Mouse (Mus musculus): ENCODE measurements around the gene 6030452D12Rik. TPM values are rescaled to one million over a fixed set of nuclear protein-coding genes. Genes with fewer than 3 reads are reported as not detected.

6030452D12Rik gene
- polyA plus RNA-seq, 1 experiment from 2014 or later = not detected

DNA sequence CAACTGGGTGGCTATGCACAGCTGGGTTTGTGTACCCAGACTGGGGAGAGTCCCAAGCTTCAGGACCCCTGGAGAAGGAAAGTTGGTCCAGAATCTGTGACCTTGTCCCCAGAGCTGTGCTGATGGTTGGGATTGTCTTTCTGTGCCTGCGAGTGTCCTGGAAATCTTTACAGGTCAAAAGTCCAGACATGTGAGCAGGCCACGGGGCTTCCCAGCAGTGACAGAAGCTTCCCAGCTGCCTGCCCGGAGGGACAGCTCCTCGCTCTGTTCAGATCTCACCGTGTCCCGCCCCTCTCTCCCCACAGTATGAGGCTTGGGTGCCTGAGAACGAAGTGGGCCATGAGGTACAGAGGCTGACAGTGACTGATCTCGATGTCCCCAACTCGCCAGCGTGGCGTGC, 40.7 kb downstream of the 6030452D12Rik start:
- H3K9me3 ChIP-seq (ENCODE audit: control insufficient read depth, low read depth, low read length) = no peaks in the 10 kb centered on the region
- no peak overlapping the region for H3K27ac ChIP-seq (ENCODE audit: low read length)
- WGBS = 80% methylated on average over 11 of the region's 11 CpGs
- H3K4me3 ChIP-seq (ENCODE audit: low read depth, low read length) = no peak overlapping the region
- ATAC-seq (ENCODE audit: insufficient number of reproducible peaks, insufficient read depth, low FRiP score, low read depth) = no peak
- no peak overlapping the region for H3K9ac ChIP-seq (replicated peaks; ENCODE audit: low read depth, low read length)
- no peaks in the 10 kb centered on the region for H3K4me1 ChIP-seq (ENCODE audit: control insufficient read depth, insufficient read depth, low read length)
- no peak overlapping the region for H3K4me2 ChIP-seq (replicated peaks; ENCODE audit: low read depth, low read length)
- H3K36me3 ChIP-seq (ENCODE audit: control insufficient read depth, insufficient read depth, low read length) = peaks cover 13% of the 10 kb centered on the region; the same call in 1 of the 2 replicates
- H3K27me3 ChIP-seq (ENCODE audit: control insufficient read depth, insufficient read depth, low read length) = no peaks in the 10 kb centered on the region

DNA sequence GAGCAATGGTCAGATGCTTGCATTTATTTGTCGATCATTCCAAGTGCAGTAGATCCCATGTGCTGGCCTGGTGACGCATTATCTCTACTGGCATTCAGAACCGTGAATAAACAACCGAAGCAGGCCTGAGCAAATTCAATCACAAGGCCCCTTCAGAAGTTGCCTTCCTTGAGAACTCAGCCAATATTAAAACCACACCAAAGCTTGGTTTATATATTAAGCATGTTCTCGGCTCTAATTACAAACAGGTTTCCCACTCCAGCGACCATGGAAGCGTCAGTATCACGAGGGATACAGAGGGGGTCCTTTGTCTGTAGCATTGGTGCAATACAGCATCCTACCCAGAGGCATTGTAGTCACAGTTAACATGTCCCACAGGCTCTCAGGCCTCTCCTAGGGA, 42.7 kb downstream of the 6030452D12Rik start:
- no peak overlapping the region for H3K4me2 ChIP-seq (replicated peaks; ENCODE audit: low read depth, low read length)
- H3K4me1 ChIP-seq (ENCODE audit: control insufficient read depth, insufficient read depth, low read length) = no peaks in the 10 kb centered on the region
- H3K9ac ChIP-seq (replicated peaks; ENCODE audit: low read depth, low read length) = no peak overlapping the region
- no peak for ATAC-seq (ENCODE audit: insufficient number of reproducible peaks, insufficient read depth, low FRiP score, low read depth)
- H3K27ac ChIP-seq (ENCODE audit: low read length) = no peak overlapping the region
- no peaks in the 10 kb centered on the region for H3K9me3 ChIP-seq (ENCODE audit: control insufficient read depth, low read depth, low read length)
- H3K4me3 ChIP-seq (ENCODE audit: low read depth, low read length) = no peak overlapping the region
- peaks cover 12% of the 10 kb centered on the region; the same call in 1 of the 2 replicates for H3K36me3 ChIP-seq (ENCODE audit: control insufficient read depth, insufficient read depth, low read length)
- 84% methylated on average over 8 of the region's 8 CpGs for WGBS
- no peaks in the 10 kb centered on the region for H3K27me3 ChIP-seq (ENCODE audit: control insufficient read depth, insufficient read depth, low read length)

DNA sequence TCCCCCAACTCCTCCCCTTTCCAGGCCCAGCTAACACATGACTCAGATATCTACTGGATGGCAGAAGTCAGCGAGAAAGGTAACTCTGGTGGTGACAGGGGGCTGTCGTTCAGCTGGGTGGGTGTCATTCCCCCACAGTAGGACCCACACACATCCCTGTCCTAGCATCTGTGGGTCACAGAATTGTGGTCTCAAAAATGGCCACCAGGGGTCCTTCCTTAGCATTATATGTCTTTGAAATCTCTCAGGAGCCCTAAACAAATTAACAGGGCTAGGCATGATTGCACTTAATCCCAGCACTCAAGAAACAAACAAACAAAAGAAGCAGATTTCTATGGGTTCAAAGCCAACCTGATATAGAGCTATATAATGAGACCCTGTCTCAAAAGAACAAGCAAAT, 44.8 kb downstream of the 6030452D12Rik start:
- H3K27me3 ChIP-seq (ENCODE audit: control insufficient read depth, insufficient read depth, low read length) = no peaks in the 10 kb centered on the region
- no peak for ATAC-seq (ENCODE audit: insufficient number of reproducible peaks, insufficient read depth, low FRiP score, low read depth)
- WGBS = 81% methylated on average over 2 of the region's 2 CpGs
- no peak overlapping the region for H3K4me3 ChIP-seq (ENCODE audit: low read depth, low read length)
- H3K27ac ChIP-seq (ENCODE audit: low read length) = no peak overlapping the region
- no peak overlapping the region for H3K9ac ChIP-seq (replicated peaks; ENCODE audit: low read depth, low read length)
- peaks cover 12% of the 10 kb centered on the region; the same call in 1 of the 2 replicates for H3K36me3 ChIP-seq (ENCODE audit: control insufficient read depth, insufficient read depth, low read length)
- no peaks in the 10 kb centered on the region for H3K4me1 ChIP-seq (ENCODE audit: control insufficient read depth, insufficient read depth, low read length)
- H3K4me2 ChIP-seq (replicated peaks; ENCODE audit: low read depth, low read length) = no peak overlapping the region
- H3K9me3 ChIP-seq (ENCODE audit: control insufficient read depth, low read depth, low read length) = no peaks in the 10 kb centered on the region

DNA sequence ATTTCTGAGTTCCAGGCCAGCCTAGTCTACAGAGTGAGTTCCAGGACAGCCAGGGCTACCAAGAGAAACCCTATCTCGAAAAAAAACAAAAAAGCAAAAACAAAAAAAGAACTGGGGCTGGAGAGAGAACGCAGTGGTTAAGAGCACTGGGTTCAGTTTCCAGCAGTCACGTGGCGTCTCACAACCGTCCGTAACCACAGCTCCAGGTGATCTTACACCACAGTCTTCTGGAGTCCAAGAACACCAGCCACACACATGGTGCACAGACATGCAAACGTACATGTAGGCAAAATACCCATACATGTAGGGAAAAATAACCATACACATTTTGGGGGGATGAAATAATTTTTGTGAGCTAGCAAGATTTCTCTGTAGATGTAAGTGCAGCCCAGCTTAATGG, 46.4 kb downstream of the 6030452D12Rik start:
- WGBS = 88% methylated on average over 7 of the region's 7 CpGs

DNA sequence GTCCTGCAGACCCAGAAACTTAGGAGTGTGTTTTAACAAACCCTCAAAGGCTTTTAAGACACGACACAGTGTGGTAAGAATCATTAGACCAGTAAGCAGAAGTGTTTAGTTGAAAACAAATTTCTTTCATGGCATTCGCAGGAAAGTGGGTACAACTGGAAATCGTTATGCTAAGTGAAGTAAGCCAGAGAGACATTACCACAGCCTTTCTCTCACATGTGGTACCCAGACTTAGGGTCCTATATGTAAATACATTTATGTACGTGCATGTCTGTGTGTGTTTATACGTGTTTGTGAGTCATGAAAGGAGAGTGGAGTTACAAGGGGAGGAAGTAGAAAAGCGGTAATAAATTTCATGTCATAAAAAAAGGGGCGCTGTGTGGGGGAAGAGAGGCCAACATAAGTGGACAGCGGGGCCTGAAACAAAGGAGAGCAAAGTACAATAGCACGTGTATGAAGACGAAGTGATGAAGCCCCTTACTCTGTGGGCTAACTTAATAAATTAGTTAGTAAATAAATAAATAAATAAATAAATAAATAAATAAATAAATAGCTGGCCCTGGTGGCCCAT, 48.1 kb downstream of the 6030452D12Rik start:
- Histone ChIP-seq H3K27me3 (ENCODE audit: control insufficient read depth, insufficient read depth, low read length) (no peaks in the 10 kb centered on the region), H3K36me3 (ENCODE audit: control insufficient read depth, insufficient read depth, low read length) (peaks cover 22% of the 10 kb centered on the region), H3K4me2 (replicated peaks; ENCODE audit: low read depth, low read length) (no peak overlapping the region), H3K4me1 (ENCODE audit: control insufficient read depth, insufficient read depth, low read length) (no peaks in the 10 kb centered on the region), H3K4me3 (ENCODE audit: low read depth, low read length) (no peak overlapping the region), H3K27ac (ENCODE audit: low read length) (no peak overlapping the region), H3K9ac (replicated peaks; ENCODE audit: low read depth, low read length) (no peak overlapping the region), H3K9me3 (ENCODE audit: control insufficient read depth, low read depth, low read length) (no peaks in the 10 kb centered on the region)
- 85% methylated on average over 10 of the region's 10 CpGs for WGBS
- ATAC-seq (ENCODE audit: insufficient number of reproducible peaks, insufficient read depth, low FRiP score, low read depth) = no peak

More for the DNA sequence above, 46.4 kb downstream of the 6030452D12Rik start:
- Histone ChIP-seq H3K4me1 (ENCODE audit: control insufficient read depth, insufficient read depth, low read length) (no peaks in the 10 kb centered on the region), H3K4me2 (replicated peaks; ENCODE audit: low read depth, low read length) (no peak overlapping the region), H3K9me3 (ENCODE audit: control insufficient read depth, low read depth, low read length) (no peaks in the 10 kb centered on the region), H3K27ac (ENCODE audit: low read length) (no peak overlapping the region), H3K9ac (replicated peaks; ENCODE audit: low read depth, low read length) (no peak overlapping the region), H3K27me3 (ENCODE audit: control insufficient read depth, insufficient read depth, low read length) (no peaks in the 10 kb centered on the region), H3K4me3 (ENCODE audit: low read depth, low read length) (no peak overlapping the region), H3K36me3 (ENCODE audit: control insufficient read depth, insufficient read depth, low read length) (peaks cover 8% of the 10 kb centered on the region; the same call in 1 of the 2 replicates)
- ATAC-seq (ENCODE audit: insufficient number of reproducible peaks, insufficient read depth, low FRiP score, low read depth) = no peak

DNA sequence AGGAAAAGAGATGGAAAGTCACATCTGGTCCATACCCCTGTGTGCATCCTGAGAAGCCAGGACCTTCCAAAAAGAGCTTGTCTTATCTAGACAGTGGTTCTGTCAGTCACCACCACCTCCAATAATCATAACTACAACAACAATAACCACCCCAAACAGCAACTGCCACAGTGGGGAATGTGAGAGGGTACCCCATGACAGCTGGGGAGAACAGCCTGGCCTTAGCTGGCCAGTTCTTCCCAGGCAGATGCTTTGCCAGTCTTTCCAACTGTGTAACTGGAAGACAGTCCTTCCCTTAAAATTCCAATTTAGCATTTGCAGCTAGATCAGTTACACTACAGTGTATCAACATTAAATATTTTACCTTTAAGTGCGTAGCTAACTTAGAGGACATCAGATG, 50.6 kb downstream of the 6030452D12Rik start:
- Histone ChIP-seq H3K4me2 (replicated peaks; ENCODE audit: low read depth, low read length) (no peak overlapping the region), H3K36me3 (ENCODE audit: control insufficient read depth, insufficient read depth, low read length) (peaks cover 22% of the 10 kb centered on the region), H3K27ac (ENCODE audit: low read length) (no peak overlapping the region), H3K4me1 (ENCODE audit: control insufficient read depth, insufficient read depth, low read length) (no peaks in the 10 kb centered on the region), H3K4me3 (ENCODE audit: low read depth, low read length) (no peak overlapping the region), H3K9ac (replicated peaks; ENCODE audit: low read depth, low read length) (no peak overlapping the region), H3K27me3 (ENCODE audit: control insufficient read depth, insufficient read depth, low read length) (no peaks in the 10 kb centered on the region), H3K9me3 (ENCODE audit: control insufficient read depth, low read depth, low read length) (no peaks in the 10 kb centered on the region)
- WGBS = 91% methylated on average over 1 of the region's 1 CpGs
- no peak for ATAC-seq (ENCODE audit: insufficient number of reproducible peaks, insufficient read depth, low FRiP score, low read depth)

DNA sequence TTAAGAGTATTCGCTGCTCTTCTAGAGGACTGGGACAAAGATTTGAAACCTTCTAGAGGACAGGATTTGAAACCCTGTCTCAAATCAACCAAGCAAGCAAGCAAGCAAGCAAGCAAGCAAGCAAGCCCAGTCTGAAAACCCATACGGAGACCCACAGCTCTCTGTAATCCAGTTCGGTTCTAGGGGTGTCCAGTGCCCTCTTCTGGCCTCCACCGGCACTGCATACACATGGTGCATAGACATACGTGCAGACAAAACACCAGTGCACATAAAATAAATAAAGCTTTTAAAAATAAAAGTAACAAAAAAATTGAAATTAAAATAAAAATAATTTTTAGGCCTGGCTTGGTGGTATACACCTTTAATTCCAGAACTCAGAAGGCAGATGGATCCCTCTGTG, 53.7 kb downstream of the 6030452D12Rik start:
- Histone ChIP-seq H3K9ac (replicated peaks; ENCODE audit: low read depth, low read length) (no peak overlapping the region), H3K4me2 (replicated peaks; ENCODE audit: low read depth, low read length) (no peak overlapping the region), H3K9me3 (ENCODE audit: control insufficient read depth, low read depth, low read length) (no peaks in the 10 kb centered on the region), H3K36me3 (ENCODE audit: control insufficient read depth, insufficient read depth, low read length) (peaks cover 18% of the 10 kb centered on the region), H3K4me3 (ENCODE audit: low read depth, low read length) (no peak overlapping the region), H3K27ac (ENCODE audit: low read length) (no peak overlapping the region), H3K27me3 (ENCODE audit: control insufficient read depth, insufficient read depth, low read length) (no peaks in the 10 kb centered on the region), H3K4me1 (ENCODE audit: control insufficient read depth, insufficient read depth, low read length) (no peaks in the 10 kb centered on the region)
- no peak for ATAC-seq (ENCODE audit: insufficient number of reproducible peaks, insufficient read depth, low FRiP score, low read depth)
- 96% methylated on average over 5 of the region's 5 CpGs for WGBS

DNA sequence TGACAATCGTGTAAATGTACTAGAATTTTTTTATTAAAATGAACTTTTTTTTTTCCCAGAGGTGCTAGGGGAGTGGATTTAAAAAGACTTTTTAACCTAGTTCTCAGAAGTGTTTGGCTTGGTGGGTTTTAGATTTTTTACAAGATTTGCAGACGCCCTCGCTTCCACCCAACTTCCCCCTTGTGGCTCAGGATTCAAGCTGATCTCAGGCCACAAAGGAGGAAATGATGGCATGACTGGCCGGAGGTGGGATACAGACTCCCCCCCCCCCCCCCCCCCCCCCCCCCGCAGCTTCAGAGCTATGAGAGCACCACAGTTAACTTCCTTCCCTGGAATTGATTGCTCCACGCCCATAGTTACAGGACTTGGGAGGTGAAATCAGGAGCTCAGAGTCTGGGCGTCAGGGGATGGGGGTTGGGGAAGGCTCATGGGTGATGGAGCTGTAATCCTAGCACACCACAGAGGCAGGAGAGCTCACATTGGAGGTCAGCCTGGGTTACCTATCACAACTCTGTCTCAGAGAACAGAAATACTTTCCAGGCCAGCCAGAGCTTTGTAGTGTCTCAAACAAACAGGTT, 55.8 kb downstream of the 6030452D12Rik start:
- H3K36me3 ChIP-seq (ENCODE audit: control insufficient read depth, insufficient read depth, low read length) = peaks cover 18% of the 10 kb centered on the region
- no peak for ATAC-seq (ENCODE audit: insufficient number of reproducible peaks, insufficient read depth, low FRiP score, low read depth)
- no peaks in the 10 kb centered on the region for H3K27me3 ChIP-seq (ENCODE audit: control insufficient read depth, insufficient read depth, low read length)
- no peaks in the 10 kb centered on the region for H3K4me1 ChIP-seq (ENCODE audit: control insufficient read depth, insufficient read depth, low read length)
- H3K27ac ChIP-seq (ENCODE audit: low read length) = no peak overlapping the region
- no peaks in the 10 kb centered on the region for H3K9me3 ChIP-seq (ENCODE audit: control insufficient read depth, low read depth, low read length)
- 72% methylated on average over 5 of the region's 7 CpGs for WGBS
- no peak overlapping the region for H3K4me3 ChIP-seq (ENCODE audit: low read depth, low read length)
- H3K4me2 ChIP-seq (replicated peaks; ENCODE audit: low read depth, low read length) = no peak overlapping the region
- H3K9ac ChIP-seq (replicated peaks; ENCODE audit: low read depth, low read length) = no peak overlapping the region

Measured in stomach, embryonic 14.5 days (tissue).